Mouse (Mus musculus) neural tube, embryonic 15.5 days (tissue): Measurements from ENCODE around the gene Hmgcl. TPM values are rescaled to one million over a fixed set of nuclear protein-coding genes. Genes with fewer than 3 reads are reported as not detected.

Source experiments
- ATAC-seq: fragments of 200-750 bp; cut with Nextera tagmentation; 2 replicates; pipeline ENCODE4 v1.8.0; 2017; ENCODE audit warnings: mild to moderate bottlenecking, moderate TSS enrichment, moderate library complexity; ENCODE audit not compliant: low FRiP score
- H3K27ac ChIP-seq: fragments of 300-500 bp; sonication (generic); replicated peaks from 2 replicates; pipeline ENCODE4 v1.5.1; 2015; ENCODE audit warnings: mild to moderate bottlenecking, inconsistent platforms
- H3K27me3 ChIP-seq: fragments of 300-500 bp; sonication (generic); replicated peaks from 2 replicates; pipeline ENCODE4 v1.6.1; 2015; ENCODE audit warnings: inconsistent platforms
- H3K36me3 ChIP-seq: fragments of 300-500 bp; sonication (generic); 2 replicates; pipeline ENCODE4 v1.6.1; 2015; ENCODE audit warnings: inconsistent platforms
- H3K4me1 ChIP-seq: fragments of 300-500 bp; sonication (generic); 2 replicates; pipeline ENCODE4 v1.6.1; 2015; ENCODE audit warnings: inconsistent platforms
- H3K4me2 ChIP-seq: fragments of 300-500 bp; sonication (generic); 2 replicates; pipeline ENCODE4 v1.6.1; 2015; ENCODE audit warnings: inconsistent platforms, mild to moderate bottlenecking, moderate library complexity
- H3K4me3 ChIP-seq: fragments of 300-500 bp; sonication (generic); replicated peaks from 2 replicates; pipeline ENCODE4 v1.5.1; 2015; ENCODE audit warnings: mild to moderate bottlenecking, inconsistent platforms
- H3K9ac ChIP-seq: fragments of 300-500 bp; sonication (generic); replicated peaks from 2 replicates; pipeline ENCODE4 v1.6.1; 2015; ENCODE audit warnings: mild to moderate bottlenecking, inconsistent platforms
- H3K9me3 ChIP-seq: fragments of 300-500 bp; sonication (generic); replicated peaks from 2 replicates; pipeline ENCODE4 v1.6.1; 2016; ENCODE audit warnings: inconsistent platforms
- WGBS: fragments of 180-500 bp; shearing (Covaris S2); methylation state at CpG from one replicate; pipeline ENCODE4 v1.1.7; 2015; ENCODE audit warnings: mixed read lengths; 5-methylcytosine and 5-hydroxymethylcytosine counted together
- polyA plus RNA-seq: library from polyadenylated mRNA; unstranded; fragments of >200 nt; fragmentation: Nextera tagmentation; extraction: Ambion mirVana; gene quantifications from 2 replicates; pipeline ENCODE4 v1.2.1, GENCODE M21; 2015

Gene Hmgcl
- polyA plus RNA-seq, 1 experiment from 2014 or later = 68.9 TPM

- no peaks in the 10 kb centered on the region for H3K27me3 ChIP-seq
- no peaks in the 10 kb centered on the region for H3K4me1 ChIP-seq
- H3K9ac ChIP-seq = no peak overlapping the region
- no peaks in the 10 kb centered on the region for H3K9me3 ChIP-seq
- H3K4me3 ChIP-seq = no peak overlapping the region
- H3K36me3 ChIP-seq = no peaks in the 10 kb centered on the region
- ATAC-seq = no peak
- 90% methylated on average over 4 of the region's 4 CpGs for WGBS
- H3K27ac ChIP-seq = no peak overlapping the region
- H3K4me2 ChIP-seq = no peak overlapping the region
These were observed 48.9 kb downstream of the Hmgcl start for GRCm38 (mm10) chr4:135995118-135995517.

- no peaks in the 10 kb centered on the region for H3K4me1 ChIP-seq
- H3K9ac ChIP-seq = no peak overlapping the region
- H3K36me3 ChIP-seq = peaks cover 74% of the 10 kb centered on the region
- no peak overlapping the region for H3K4me2 ChIP-seq
- no peak for ATAC-seq
- no peaks in the 10 kb centered on the region for H3K27me3 ChIP-seq
- H3K4me3 ChIP-seq = no peak overlapping the region
- H3K9me3 ChIP-seq = no peaks in the 10 kb centered on the region
- no peak overlapping the region for H3K27ac ChIP-seq
- 89% methylated on average over 5 of the region's 5 CpGs for WGBS
These were observed 57.9 kb downstream of the Hmgcl start for GRCm38 (mm10) chr4:136004107-136004675.

- Histone ChIP-seq H3K36me3 (peaks cover 81% of the 10 kb centered on the region), H3K4me3 (no peak overlapping the region), H3K9ac (no peak overlapping the region), H3K4me1 (no peaks in the 10 kb centered on the region), H3K4me2 (no peak overlapping the region), H3K9me3 (no peaks in the 10 kb centered on the region), H3K27ac (no peak overlapping the region), H3K27me3 (no peaks in the 10 kb centered on the region)
- ATAC-seq = no peak
- 96% methylated on average over 2 of the region's 2 CpGs for WGBS
These were observed 58.7 kb downstream of the Hmgcl start for GRCm38 (mm10) chr4:136004921-136005320.

GRCm38 (mm10) chr4:136006821-136007220 is 60.6 kb downstream of the Hmgcl start:
- H3K4me2 ChIP-seq = no peak overlapping the region

GRCm38 (mm10) chr4:136008782-136009447 is 62.7 kb downstream of the Hmgcl start:
- Histone ChIP-seq H3K9me3 (no peaks in the 10 kb centered on the region), H3K4me1 (no peaks in the 10 kb centered on the region), H3K4me2 (no peak overlapping the region), H3K27me3 (no peaks in the 10 kb centered on the region), H3K27ac (no peak overlapping the region), H3K4me3 (no peak overlapping the region), H3K9ac (no peak overlapping the region), H3K36me3 (peaks cover 88% of the 10 kb centered on the region)
- no peak for ATAC-seq
- WGBS = 96% methylated on average over 8 of the region's 8 CpGs

More at GRCm38 (mm10) chr4:136006821-136007220, 60.6 kb downstream of the Hmgcl start:
- Histone ChIP-seq H3K27ac (no peak overlapping the region), H3K9ac (no peak overlapping the region), H3K27me3 (no peaks in the 10 kb centered on the region), H3K36me3 (peaks cover 90% of the 10 kb centered on the region), H3K9me3 (no peaks in the 10 kb centered on the region), H3K4me3 (no peak overlapping the region), H3K4me1 (no peaks in the 10 kb centered on the region)
- no peak for ATAC-seq
- WGBS = 95% methylated on average over 3 of the region's 3 CpGs

GRCm38 (mm10) chr4:136010586-136010985 is 64.3 kb downstream of the Hmgcl start:
- WGBS = 92% methylated on average over 4 of the region's 4 CpGs
- H3K4me3 ChIP-seq = no peak overlapping the region
- no peak for ATAC-seq
- peaks cover 73% of the 10 kb centered on the region for H3K36me3 ChIP-seq
- H3K4me1 ChIP-seq = no peaks in the 10 kb centered on the region
- no peaks in the 10 kb centered on the region for H3K27me3 ChIP-seq
- H3K9ac ChIP-seq = no peak overlapping the region
- H3K9me3 ChIP-seq = no peaks in the 10 kb centered on the region
- H3K27ac ChIP-seq = no peak overlapping the region
- no peak overlapping the region for H3K4me2 ChIP-seq

Other genes starting within 250 kb of the Hmgcl start
- gene Il22ra1, start 218.3 kb upstream of the Hmgcl start, polyA plus RNA-seq = 0.51 TPM in 1 of 2 replicates, not detected in the other
- gene Myom3, start 186.7 kb upstream of the Hmgcl start, polyA plus RNA-seq = 1.0 and 1.1 TPM in 2 replicates
- gene Srsf10, start 90.7 kb upstream of the Hmgcl start, polyA plus RNA-seq = 157 and 178 TPM in 2 replicates
- 82.1 and 114 TPM in 2 replicates for gene Pnrc2, start 72.6 kb upstream of the Hmgcl start, polyA plus RNA-seq
- gene Cnr2, start 51.1 kb upstream of the Hmgcl start, polyA plus RNA-seq = 0.10 and 0.50 TPM in 2 replicates
- gene Fuca1, start 25.7 kb upstream of the Hmgcl start, polyA plus RNA-seq = 68.6 and 71.5 TPM in 2 replicates
- gene Gale, start 17.3 kb downstream of the Hmgcl start, polyA plus RNA-seq = 47.7 and 53.5 TPM in 2 replicates
- 200 and 211 TPM in 2 replicates for gene Lypla2, start 26.2 kb downstream of the Hmgcl start, polyA plus RNA-seq
- 71.9 and 94.0 TPM in 2 replicates for gene Pithd1, start 40.8 kb downstream of the Hmgcl start, polyA plus RNA-seq
- gene Eloa, start 75.3 kb downstream of the Hmgcl start, polyA plus RNA-seq = 23.3 and 28.7 TPM in 2 replicates
- gene Rpl11, start 107.0 kb downstream of the Hmgcl start, polyA plus RNA-seq = 281 and 320 TPM in 2 replicates
- 227 TPM in 2 replicates for gene Id3, start 197.0 kb downstream of the Hmgcl start, polyA plus RNA-seq
- 2.1 and 4.4 TPM in 2 replicates for gene E2f2, start 225.9 kb downstream of the Hmgcl start, polyA plus RNA-seq